Mouse (Mus musculus) liver, embryonic 16.5 days (tissue): ENCODE measurements around the gene Panx2. TPM values are rescaled to one million over a fixed set of nuclear protein-coding genes. Genes with fewer than 3 reads are reported as not detected.

Source experiments
- ATAC-seq: fragments of 200-750 bp; cut with Nextera tagmentation; 2 replicates; pipeline ENCODE4 v1.8.0; 2017; ENCODE audit warnings: low read depth, mild to moderate bottlenecking, moderate number of reproducible peaks, moderate library complexity
- H3K27ac ChIP-seq: fragments of 300-500 bp; sonication (generic); 2 replicates; pipeline ENCODE4 v1.5.1; 2014; ENCODE audit warnings: mild to moderate bottlenecking, low read length
- H3K27me3 ChIP-seq: fragments of 300-500 bp; sonication (generic); 2 replicates; pipeline ENCODE4 v1.6.1; 2014; ENCODE audit warnings: low read depth, low read length, mixed read lengths; ENCODE audit not compliant: control insufficient read depth, insufficient read depth
- H3K36me3 ChIP-seq: fragments of 300-500 bp; sonication (generic); 2 replicates; pipeline ENCODE4 v1.6.1; 2014; ENCODE audit warnings: mild to moderate bottlenecking; ENCODE audit not compliant: control insufficient read depth, insufficient read depth
- H3K4me1 ChIP-seq: fragments of 300-500 bp; sonication (generic); 2 replicates; pipeline ENCODE4 v1.6.1; 2014; ENCODE audit warnings: low read depth, low read length, mixed read lengths; ENCODE audit not compliant: control insufficient read depth
- H3K4me2 ChIP-seq: fragments of 300-500 bp; sonication (generic); 2 replicates; pipeline ENCODE4 v1.6.1; 2014; ENCODE audit warnings: low read depth, low read length, mixed read lengths
- H3K4me3 ChIP-seq: fragments of 300-500 bp; sonication (generic); 2 replicates; pipeline ENCODE4 v1.5.1; 2014; ENCODE audit warnings: low read depth, mild to moderate bottlenecking, low read length
- H3K9ac ChIP-seq: fragments of 300-500 bp; sonication (generic); 2 replicates; pipeline ENCODE4 v1.6.1; 2014; ENCODE audit warnings: low read depth, low read length
- H3K9me3 ChIP-seq: fragments of 300-500 bp; sonication (generic); replicated peaks from 2 replicates; pipeline ENCODE4 v1.6.1; 2016; ENCODE audit warnings: low read length; ENCODE audit not compliant: control insufficient read depth
- WGBS: fragments of 180-500 bp; shearing (Covaris S2); extraction: QIAGEN DNeasy Blood & Tissue Kit; methylation state at CpG from one replicate; pipeline ENCODE4 v1.1.7; 2014; ENCODE audit not compliant: insufficient replicate concordance; 5-methylcytosine and 5-hydroxymethylcytosine counted together
- polyA plus RNA-seq: library from polyadenylated mRNA; unstranded; fragments of >200 nt; fragmentation: Nextera tagmentation; extraction: Ambion mirVana; gene quantifications from 2 replicates; pipeline ENCODE4 v1.2.1, GENCODE M21; 2015

Panx2 gene
- polyA plus RNA-seq: not detected in 2 replicates

DNA sequence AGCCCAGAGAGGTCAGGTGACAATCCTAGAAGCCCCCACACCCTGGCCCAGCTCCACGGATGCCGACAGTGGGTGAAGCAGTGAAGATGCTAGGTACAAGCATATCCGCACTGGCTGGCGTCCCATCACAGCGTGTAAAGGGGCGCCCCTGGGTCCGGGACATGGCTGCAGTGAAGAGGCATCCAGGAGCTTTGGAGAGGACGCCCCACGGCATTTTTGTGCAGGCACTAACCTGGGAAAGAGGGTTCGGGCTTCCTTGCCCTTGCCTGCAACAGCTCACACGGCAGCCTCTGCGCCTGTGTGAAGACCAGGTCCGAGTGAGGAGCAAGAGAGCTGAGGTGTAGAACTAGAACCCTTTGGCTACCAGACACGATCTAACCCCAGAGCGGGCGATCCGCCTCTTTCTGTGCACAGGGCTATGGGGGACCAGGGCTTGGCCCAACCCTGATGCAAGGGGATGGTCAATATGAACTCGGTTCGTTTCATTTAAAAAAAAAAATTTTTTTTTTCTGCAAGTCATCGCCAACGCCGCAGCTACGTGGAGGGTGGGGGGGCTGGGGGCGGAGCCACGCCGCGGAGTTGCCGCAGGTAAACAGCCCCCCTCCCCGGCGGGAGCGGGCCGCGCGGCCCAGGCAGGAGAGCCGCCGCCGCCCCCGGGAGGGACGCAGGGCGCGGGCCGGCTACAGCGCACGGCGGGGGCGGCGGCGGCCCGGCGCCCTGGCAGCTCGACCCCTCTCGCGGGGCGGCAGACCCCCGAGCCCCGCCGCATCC, at the start of gene Panx2:
TSS of gene Panx2 (plus strand) at position 574 of the 771 bp plus-strand sequence.
- H3K4me3 ChIP-seq: peak within 1 kb of the TSS; percentile 45
- ATAC-seq: no peak
- 2% methylated on average over 39 of the region's 57 CpGs for WGBS
- H3K9me3 ChIP-seq: no peaks in the 10 kb centered on the region
- no peaks in the 10 kb centered on the region for H3K36me3 ChIP-seq
- H3K9ac ChIP-seq: no peak within 1 kb of the TSS
- no peaks in the 10 kb centered on the region; the same call in 1 of the 2 replicates for H3K4me1 ChIP-seq
- peaks cover 40% of the 10 kb centered on the region for H3K27me3 ChIP-seq
- H3K27ac ChIP-seq: no peak within 1 kb of the TSS
- H3K4me2 ChIP-seq: peak within 1 kb of the TSS; percentile 66

DNA sequence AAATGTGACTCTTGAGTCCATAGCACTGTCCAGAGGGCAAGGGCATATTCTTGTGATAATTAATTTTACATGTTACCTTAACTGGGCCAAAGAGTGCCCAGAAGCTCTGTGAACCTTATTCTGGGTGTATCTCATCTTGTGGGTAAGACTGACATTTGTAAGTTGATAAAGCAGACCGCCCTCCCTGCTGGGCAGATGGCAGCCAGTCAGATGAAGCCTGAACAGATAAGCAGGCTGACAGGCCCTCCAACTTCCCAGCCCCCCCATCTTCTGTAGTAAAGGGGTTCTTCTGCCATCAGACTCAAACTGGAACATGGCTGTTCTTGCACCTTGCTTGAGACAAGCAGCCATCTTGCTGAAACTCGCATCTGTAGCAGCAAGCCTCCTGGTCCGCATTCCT, 42.8 kb upstream of the Panx2 start:
- Histone ChIP-seq H3K27me3 (no peaks in the 10 kb centered on the region), H3K27ac (no peak overlapping the region), H3K9me3 (no peaks in the 10 kb centered on the region), H3K4me1 (no peaks in the 10 kb centered on the region), H3K36me3 (no peaks in the 10 kb centered on the region), H3K9ac (no peak overlapping the region), H3K4me2 (no peak overlapping the region), H3K4me3 (no peak overlapping the region)
- no peak for ATAC-seq
- WGBS: 49% methylated on average over 3 of the region's 3 CpGs

DNA sequence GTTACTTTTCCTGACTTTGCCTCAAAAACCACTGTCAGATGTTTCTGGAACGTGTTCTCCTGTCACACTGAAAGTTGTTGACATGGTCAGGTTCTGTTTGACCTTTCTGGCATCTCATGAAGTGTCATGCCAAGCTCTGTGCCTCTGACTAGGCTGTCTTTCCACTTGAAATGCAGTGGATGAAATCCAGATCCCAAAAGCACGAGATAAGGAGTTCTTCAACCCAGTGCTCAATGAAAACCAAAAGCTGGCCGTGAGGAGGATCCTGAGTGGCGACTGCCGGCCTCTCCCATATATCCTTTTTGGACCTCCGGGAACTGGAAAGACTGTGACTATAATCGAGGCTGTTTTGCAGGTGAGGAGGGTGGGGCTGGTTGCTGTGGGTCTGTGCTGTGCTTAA, 39.4 kb upstream of the Panx2 start:
- no peak overlapping the region for H3K9ac ChIP-seq
- H3K4me3 ChIP-seq: no peak overlapping the region
- WGBS: 47% methylated on average over 7 of the region's 7 CpGs
- no peak overlapping the region for H3K27ac ChIP-seq
- ATAC-seq: no peak
- no peaks in the 10 kb centered on the region for H3K36me3 ChIP-seq
- H3K27me3 ChIP-seq: no peaks in the 10 kb centered on the region
- no peaks in the 10 kb centered on the region for H3K4me1 ChIP-seq
- no peak overlapping the region for H3K4me2 ChIP-seq
- H3K9me3 ChIP-seq: no peaks in the 10 kb centered on the region

DNA sequence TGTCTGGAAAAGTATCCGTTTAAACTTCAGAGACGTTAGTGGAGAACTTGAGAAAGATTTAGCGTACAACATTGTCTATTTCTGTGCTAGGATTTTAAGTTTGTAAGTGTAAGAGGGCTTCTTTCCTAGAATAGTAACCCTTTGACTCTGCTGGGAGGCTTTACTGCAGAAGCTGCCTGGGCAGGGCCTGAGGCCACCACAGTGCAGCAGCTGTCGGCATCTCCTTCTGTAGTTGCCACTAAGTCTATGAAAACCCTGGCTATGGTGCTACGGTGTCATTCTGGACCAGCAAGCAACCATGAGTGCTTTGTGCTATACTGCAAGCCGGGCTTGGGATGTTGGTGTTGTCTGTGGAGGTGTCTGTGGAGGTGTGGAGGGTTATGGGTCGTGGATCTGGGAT, 39.0 kb upstream of the Panx2 start:
- H3K36me3 ChIP-seq: no peaks in the 10 kb centered on the region
- WGBS: 65% methylated on average over 7 of the region's 7 CpGs
- H3K4me3 ChIP-seq: no peak overlapping the region
- no peak overlapping the region for H3K9ac ChIP-seq
- no peak overlapping the region for H3K4me2 ChIP-seq
- no peaks in the 10 kb centered on the region for H3K27me3 ChIP-seq
- no peaks in the 10 kb centered on the region for H3K4me1 ChIP-seq
- H3K27ac ChIP-seq: no peak overlapping the region
- no peak for ATAC-seq
- no peaks in the 10 kb centered on the region for H3K9me3 ChIP-seq

DNA sequence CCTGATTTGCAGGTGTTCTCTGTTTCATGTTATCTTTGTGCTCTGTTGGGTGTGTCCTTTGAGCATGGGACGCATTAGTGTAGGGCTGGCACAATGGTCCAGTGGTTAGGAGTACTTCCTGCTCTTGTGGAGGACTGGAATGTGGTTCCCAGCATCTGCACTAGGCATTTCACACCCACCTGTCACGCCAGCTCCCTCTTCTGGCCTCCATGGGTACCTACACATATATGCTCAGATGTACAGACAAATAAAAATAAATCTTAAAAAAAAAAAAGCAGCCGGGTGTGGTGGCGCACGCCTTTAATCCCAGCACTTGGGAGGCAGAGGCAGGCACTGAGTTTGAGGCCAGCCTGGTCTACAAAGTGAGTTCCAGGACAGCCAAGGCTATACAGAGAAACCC, 15.2 kb upstream of the Panx2 start:
- WGBS: 65% methylated on average over 5 of the region's 5 CpGs

DNA sequence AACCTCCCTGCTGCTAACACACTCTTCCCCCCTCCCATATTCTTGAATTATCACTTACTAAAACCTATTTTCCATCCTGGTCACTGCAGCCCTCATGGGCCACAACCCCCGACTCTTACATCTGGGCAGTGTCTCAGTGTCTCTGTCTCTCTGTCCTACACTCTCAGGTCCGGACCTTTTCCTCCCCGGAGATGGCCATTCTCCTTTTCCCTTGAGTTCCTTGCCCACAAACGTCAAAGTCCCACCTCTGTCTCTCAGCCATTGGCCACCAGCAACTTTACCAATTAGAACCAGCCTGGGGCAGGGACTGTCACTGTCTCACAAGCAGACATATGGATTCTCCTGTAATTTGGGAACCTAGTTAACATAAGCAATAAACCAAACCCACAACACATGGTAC, 13.2 kb upstream of the Panx2 start:
- Histone ChIP-seq H3K4me2 (no peak overlapping the region), H3K9me3 (no peaks in the 10 kb centered on the region), H3K9ac (no peak overlapping the region), H3K27ac (no peak overlapping the region), H3K4me1 (no peaks in the 10 kb centered on the region), H3K36me3 (no peaks in the 10 kb centered on the region), H3K4me3 (no peak overlapping the region), H3K27me3 (no peaks in the 10 kb centered on the region)
- 61% methylated on average over 4 of the region's 4 CpGs for WGBS
- no peak for ATAC-seq

More for the DNA sequence above, 15.2 kb upstream of the Panx2 start:
- Histone ChIP-seq H3K4me1 (no peaks in the 10 kb centered on the region), H3K27me3 (no peaks in the 10 kb centered on the region), H3K27ac (no peak overlapping the region), H3K36me3 (no peaks in the 10 kb centered on the region), H3K9me3 (no peaks in the 10 kb centered on the region), H3K4me3 (no peak overlapping the region), H3K9ac (no peak overlapping the region), H3K4me2 (no peak overlapping the region)
- no peak for ATAC-seq

DNA sequence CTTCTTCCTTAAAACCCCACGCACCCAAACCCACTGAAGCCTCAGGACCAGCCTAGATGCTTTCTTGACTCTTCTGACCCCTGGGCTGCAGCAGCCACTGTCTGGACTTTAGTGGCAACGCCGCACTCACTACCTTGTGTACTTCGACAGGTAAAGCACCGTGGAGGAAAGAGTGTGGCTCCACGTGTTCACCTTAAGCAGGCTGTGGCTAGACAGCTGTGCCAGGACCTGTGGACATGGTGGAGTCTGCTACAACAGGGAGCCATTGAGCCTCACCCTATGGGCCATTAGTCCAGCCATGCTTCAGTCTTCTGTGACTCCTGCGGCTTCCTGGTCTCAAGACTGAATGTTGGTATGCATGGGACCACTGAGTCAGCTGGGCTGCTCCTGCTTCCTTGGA, 4.9 kb upstream of the Panx2 start:
- no peaks in the 10 kb centered on the region for H3K36me3 ChIP-seq
- H3K27ac ChIP-seq: no peak overlapping the region
- H3K9ac ChIP-seq: no peak overlapping the region
- H3K4me2 ChIP-seq: no peak overlapping the region
- no peak overlapping the region for H3K4me3 ChIP-seq
- H3K27me3 ChIP-seq: peaks cover 20% of the 10 kb centered on the region
- H3K9me3 ChIP-seq: no peaks in the 10 kb centered on the region
- 71% methylated on average over 7 of the region's 7 CpGs for WGBS
- ATAC-seq: no peak
- no peaks in the 10 kb centered on the region; the same call in 1 of the 2 replicates for H3K4me1 ChIP-seq

DNA sequence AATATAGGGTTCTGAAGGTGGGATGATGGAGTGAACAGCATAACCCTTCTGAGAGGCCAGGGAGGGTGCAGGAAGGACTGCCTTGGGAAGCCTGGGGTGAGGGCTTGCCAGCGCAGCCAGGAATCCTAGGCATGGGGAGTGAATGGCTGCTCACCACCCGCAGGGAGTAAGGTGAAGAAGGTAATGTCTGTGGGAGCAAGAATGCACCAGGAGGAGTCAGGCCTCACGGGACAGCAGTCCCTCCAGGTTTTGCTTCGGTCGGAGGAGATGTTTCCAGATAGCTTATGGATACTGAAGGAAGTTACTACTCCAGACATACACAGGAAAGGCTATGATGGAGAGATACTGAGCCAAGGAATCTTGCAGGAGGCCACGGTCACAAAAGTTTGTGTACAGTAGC, 798 bp upstream of the Panx2 start:
- no peak for ATAC-seq
- Histone ChIP-seq H3K4me2 (no peak overlapping the region), H3K4me3 (no peak overlapping the region)

DNA sequence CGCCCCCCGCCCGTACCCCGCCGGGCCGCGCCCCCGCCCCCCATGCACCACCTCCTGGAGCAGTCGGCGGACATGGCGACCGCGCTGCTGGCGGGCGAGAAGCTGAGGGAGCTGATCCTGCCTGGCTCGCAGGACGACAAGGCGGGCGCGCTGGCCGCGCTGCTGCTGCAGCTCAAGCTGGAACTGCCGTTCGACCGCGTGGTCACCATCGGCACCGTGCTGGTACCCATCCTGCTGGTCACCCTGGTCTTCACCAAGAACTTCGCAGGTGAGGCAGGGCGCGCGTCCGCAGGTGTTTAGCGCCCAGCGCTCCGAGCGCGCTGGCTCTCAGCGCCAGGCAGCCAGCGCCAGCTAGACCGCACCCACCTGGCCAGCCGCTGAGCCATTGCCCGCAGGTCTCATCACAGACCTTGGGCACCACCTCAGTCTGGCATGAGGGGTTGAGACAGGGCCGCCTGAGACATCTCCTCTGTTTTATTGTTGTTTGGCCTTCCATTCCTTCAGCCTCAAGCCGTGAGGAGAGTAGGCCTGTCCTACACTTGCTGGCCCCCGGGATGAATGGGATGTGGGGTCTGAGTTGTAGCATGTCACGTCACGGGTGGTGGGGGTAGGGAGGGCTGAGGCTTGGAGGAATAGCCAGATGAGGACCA, 623 bp downstream of the Panx2 start:
- Histone ChIP-seq H3K27ac (no peak overlapping the region), H3K4me1 (no peaks in the 10 kb centered on the region; the same call in 1 of the 2 replicates), H3K27me3 (peaks cover 40% of the 10 kb centered on the region), H3K9me3 (no peaks in the 10 kb centered on the region), H3K4me3 (peak overlapping the region; percentile 45), H3K4me2 (peak overlapping the region; percentile 66), H3K9ac (no peak overlapping the region), H3K36me3 (no peaks in the 10 kb centered on the region)
- 4% methylated on average over 40 of the region's 48 CpGs for WGBS
- no peak for ATAC-seq

More for the DNA sequence above, 798 bp upstream of the Panx2 start:
- no peaks in the 10 kb centered on the region for H3K36me3 ChIP-seq
- H3K4me1 ChIP-seq: no peaks in the 10 kb centered on the region; the same call in 1 of the 2 replicates
- WGBS: 17% methylated on average over 6 of the region's 6 CpGs
- H3K9me3 ChIP-seq: no peaks in the 10 kb centered on the region
- H3K27ac ChIP-seq: no peak overlapping the region
- peaks cover 40% of the 10 kb centered on the region for H3K27me3 ChIP-seq
- no peak overlapping the region for H3K9ac ChIP-seq
